Mouse (Mus musculus) kidney, embryonic 16.5 days (tissue): ENCODE results near the gene Anks1b. TPM values are rescaled to one million over a fixed set of nuclear protein-coding genes. Genes with fewer than 3 reads are reported as not detected.

Experiments used
- ATAC-seq: fragments of 200-750 bp; cut with Nextera tagmentation; 2 replicates; pipeline ENCODE4 v1.8.0; 2017; ENCODE audit warnings: moderate TSS enrichment; ENCODE audit not compliant: low FRiP score, low TSS enrichment
- H3K27ac ChIP-seq: fragments of 300-500 bp; sonication (generic); 2 replicates; pipeline ENCODE4 v1.5.1; 2014; ENCODE audit warnings: low read length
- H3K27me3 ChIP-seq: fragments of 300-500 bp; sonication (generic); 2 replicates; pipeline ENCODE4 v1.6.1; 2014; ENCODE audit warnings: low read length, control low read depth, mixed read lengths; ENCODE audit not compliant: insufficient read depth
- H3K36me3 ChIP-seq: fragments of 300-500 bp; sonication (generic); 2 replicates; pipeline ENCODE4 v1.6.1; 2014; ENCODE audit warnings: low read length, control low read depth, mixed read lengths; ENCODE audit not compliant: insufficient read depth
- H3K4me1 ChIP-seq: fragments of 300-500 bp; sonication (generic); 2 replicates; pipeline ENCODE4 v1.6.1; 2014; ENCODE audit warnings: low read length, control low read depth, mixed read lengths; ENCODE audit not compliant: insufficient read depth
- H3K4me2 ChIP-seq: fragments of 300-500 bp; sonication (generic); replicated peaks from 2 replicates; pipeline ENCODE4 v1.6.1; 2014; ENCODE audit warnings: low read depth, low read length
- H3K4me3 ChIP-seq: fragments of 300-500 bp; sonication (generic); 2 replicates; pipeline ENCODE4 v1.5.1; 2014; ENCODE audit warnings: mild to moderate bottlenecking, low read length
- H3K9ac ChIP-seq: fragments of 300-500 bp; sonication (generic); replicated peaks from 2 replicates; pipeline ENCODE4 v1.6.1; 2014; ENCODE audit warnings: low read length
- H3K9me3 ChIP-seq: fragments of 300-500 bp; sonication (generic); 2 replicates; pipeline ENCODE4 v1.6.1; 2016; ENCODE audit warnings: low read length, control low read depth
- WGBS: fragments of 180-500 bp; shearing (Covaris S2); extraction: QIAGEN DNeasy Blood & Tissue Kit; methylation state at CpG from one replicate; pipeline ENCODE4 v1.1.7; 2014; 5-methylcytosine and 5-hydroxymethylcytosine counted together
- polyA plus RNA-seq: library from polyadenylated mRNA; unstranded; fragments of >200 nt; fragmentation: Nextera tagmentation; extraction: Ambion mirVana; gene quantifications from 2 replicates; pipeline ENCODE4 v1.2.1, GENCODE M21; 2015

Anks1b gene
- polyA plus RNA-seq, 1 experiment from 2014 or later, result 2.2 TPM

GRCm38 (mm10) chr10:89868211-89868610, 5.1 kb upstream of the Anks1b start:
- no peak overlapping the region for H3K4me3 ChIP-seq
- H3K4me1 ChIP-seq, result peaks cover under 1% of the 10 kb centered on the region; the same call in 1 of the 2 replicates
- ATAC-seq, result no peak
- H3K27me3 ChIP-seq, result peaks cover 8% of the 10 kb centered on the region
- H3K27ac ChIP-seq, result no peak overlapping the region
- no peak overlapping the region for H3K9ac ChIP-seq
- no peak overlapping the region for H3K4me2 ChIP-seq
- H3K9me3 ChIP-seq, result no peaks in the 10 kb centered on the region
- 64% methylated on average over 4 of the region's 4 CpGs for WGBS
- no peaks in the 10 kb centered on the region for H3K36me3 ChIP-seq

GRCm38 (mm10) chr10:89868836-89869235, 4.5 kb upstream of the Anks1b start:
- Histone ChIP-seq H3K4me2 (no peak overlapping the region), H3K27ac (no peak overlapping the region), H3K9me3 (no peaks in the 10 kb centered on the region), H3K27me3 (peaks cover 11% of the 10 kb centered on the region), H3K4me1 (peaks cover 7% of the 10 kb centered on the region), H3K4me3 (no peak overlapping the region), H3K9ac (no peak overlapping the region), H3K36me3 (no peaks in the 10 kb centered on the region)
- 64% methylated on average over 3 of the region's 3 CpGs for WGBS
- ATAC-seq, result no peak

GRCm38 (mm10) chr10:89872501-89873145, 686 bp upstream of the Anks1b start:
- Histone ChIP-seq H3K9me3 (no peaks in the 10 kb centered on the region), H3K9ac (peak overlapping the region; percentile 50), H3K4me1 (peaks cover 10% of the 10 kb centered on the region), H3K27me3 (peaks cover 14% of the 10 kb centered on the region), H3K27ac (no peak overlapping the region), H3K4me3 (peak overlapping the region; percentile 67), H3K36me3 (no peaks in the 10 kb centered on the region), H3K4me2 (peak overlapping the region; percentile 97)
- ATAC-seq, result peak; percentile 84
- WGBS, result 1% methylated on average over 16 of the region's 56 CpGs

- no peak for ATAC-seq
- Histone ChIP-seq H3K27ac (no peak overlapping the region), H3K4me3 (peak overlapping the region; percentile 67), H3K27me3 (peaks cover 14% of the 10 kb centered on the region), H3K9me3 (no peaks in the 10 kb centered on the region), H3K4me1 (peaks cover 10% of the 10 kb centered on the region), H3K9ac (no peak overlapping the region), H3K36me3 (no peaks in the 10 kb centered on the region), H3K4me2 (peak overlapping the region; percentile 97)
- 10% methylated on average over 8 of the region's 8 CpGs for WGBS
Observed at GRCm38 (mm10) chr10:89874036-89874435, 727 bp downstream of the Anks1b start.

DNA sequence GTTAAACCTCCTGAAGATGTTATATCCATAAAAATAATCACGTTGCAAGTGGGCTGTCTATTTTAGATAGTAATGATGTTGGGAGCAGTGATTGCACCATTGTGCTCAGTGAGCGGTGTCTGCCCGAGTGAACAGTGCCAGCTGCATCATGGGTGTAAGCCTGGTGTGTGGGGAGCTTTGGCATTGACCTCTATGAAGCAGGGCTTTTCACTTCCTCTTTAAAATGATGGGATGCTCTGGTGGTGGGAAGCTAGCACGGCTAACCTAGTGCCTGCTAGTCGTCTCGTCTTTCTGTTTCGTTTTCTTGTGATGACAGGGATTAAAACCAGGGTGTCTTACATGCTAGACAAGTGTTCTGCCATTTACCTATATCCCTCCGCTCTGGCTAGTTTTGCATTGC, 10.3 kb downstream of the Anks1b start:
- Histone ChIP-seq H3K9ac (no peak overlapping the region), H3K27me3 (no peaks in the 10 kb centered on the region), H3K4me3 (no peak overlapping the region), H3K9me3 (no peaks in the 10 kb centered on the region), H3K4me1 (no peaks in the 10 kb centered on the region), H3K27ac (no peak overlapping the region), H3K36me3 (no peaks in the 10 kb centered on the region), H3K4me2 (no peak overlapping the region)
- WGBS, result 83% methylated on average over 8 of the region's 8 CpGs
- ATAC-seq, result no peak

- H3K27me3 ChIP-seq, result no peaks in the 10 kb centered on the region
- 0 out of 2 replicates have a peak, but pooled peaks cover 3% of the 10 kb centered on the region for H3K9me3 ChIP-seq
- H3K36me3 ChIP-seq, result no peaks in the 10 kb centered on the region
- H3K4me3 ChIP-seq, result no peak overlapping the region
- H3K4me2 ChIP-seq, result no peak overlapping the region
- no peaks in the 10 kb centered on the region for H3K4me1 ChIP-seq
- no peak overlapping the region for H3K27ac ChIP-seq
- WGBS, result 48% methylated on average over 7 of the region's 7 CpGs
- no peak overlapping the region for H3K9ac ChIP-seq
- ATAC-seq, result no peak
Observed at GRCm38 (mm10) chr10:89902720-89903337, 29.5 kb downstream of the Anks1b start.

DNA sequence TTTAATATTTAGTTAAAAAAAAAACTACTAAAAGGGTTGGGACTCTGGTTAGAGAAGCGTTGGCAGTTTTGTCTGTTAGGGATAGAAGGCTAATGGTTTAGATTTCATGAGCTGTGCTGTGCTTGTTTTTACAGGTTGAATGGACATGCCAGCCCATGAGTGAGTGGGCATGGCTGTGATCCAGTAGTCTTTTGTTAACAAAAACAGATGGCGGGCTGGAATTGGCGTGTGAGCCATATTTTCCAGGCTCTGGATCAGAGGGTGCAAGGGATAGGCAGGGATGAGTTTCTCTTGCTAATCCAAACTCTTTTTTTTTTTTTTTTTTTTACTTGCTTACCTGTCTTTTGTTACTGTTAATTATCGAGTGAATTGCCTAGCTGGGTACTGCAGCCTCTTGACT, 38.6 kb downstream of the Anks1b start:
- no peaks in the 10 kb centered on the region for H3K27me3 ChIP-seq
- WGBS, result 83% methylated on average over 4 of the region's 4 CpGs
- no peak for ATAC-seq

DNA sequence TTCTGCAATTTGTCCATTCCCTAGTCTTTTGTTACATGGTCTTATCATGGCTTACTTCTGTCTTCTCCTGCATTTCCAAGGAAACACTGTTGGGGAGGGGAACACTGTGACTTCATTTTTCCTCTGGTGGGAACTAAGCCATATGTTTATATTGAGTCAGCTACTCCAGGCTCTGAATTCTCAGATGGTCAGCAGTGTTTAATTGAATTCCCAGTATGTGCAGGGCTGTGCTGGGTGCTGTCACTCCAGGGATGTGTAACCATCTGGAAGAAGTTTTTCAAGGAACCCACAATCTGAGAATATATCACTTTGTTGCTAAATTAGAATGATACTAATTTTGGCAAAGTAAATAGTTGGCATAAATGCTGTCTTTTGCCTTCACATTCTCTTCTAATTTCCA, 39.9 kb downstream of the Anks1b start:
- no peaks in the 10 kb centered on the region for H3K36me3 ChIP-seq
- no peak overlapping the region for H3K4me3 ChIP-seq
- H3K4me1 ChIP-seq, result no peaks in the 10 kb centered on the region
- no peak for ATAC-seq
- no peaks in the 10 kb centered on the region for H3K9me3 ChIP-seq
- H3K9ac ChIP-seq, result no peak overlapping the region
- H3K27me3 ChIP-seq, result no peaks in the 10 kb centered on the region
- H3K4me2 ChIP-seq, result no peak overlapping the region
- no peak overlapping the region for H3K27ac ChIP-seq

More for the DNA sequence above, 38.6 kb downstream of the Anks1b start:
- Histone ChIP-seq H3K4me2 (no peak overlapping the region), H3K4me1 (no peaks in the 10 kb centered on the region), H3K9me3 (no peaks in the 10 kb centered on the region), H3K9ac (no peak overlapping the region), H3K4me3 (no peak overlapping the region), H3K27ac (no peak overlapping the region), H3K36me3 (no peaks in the 10 kb centered on the region)

DNA sequence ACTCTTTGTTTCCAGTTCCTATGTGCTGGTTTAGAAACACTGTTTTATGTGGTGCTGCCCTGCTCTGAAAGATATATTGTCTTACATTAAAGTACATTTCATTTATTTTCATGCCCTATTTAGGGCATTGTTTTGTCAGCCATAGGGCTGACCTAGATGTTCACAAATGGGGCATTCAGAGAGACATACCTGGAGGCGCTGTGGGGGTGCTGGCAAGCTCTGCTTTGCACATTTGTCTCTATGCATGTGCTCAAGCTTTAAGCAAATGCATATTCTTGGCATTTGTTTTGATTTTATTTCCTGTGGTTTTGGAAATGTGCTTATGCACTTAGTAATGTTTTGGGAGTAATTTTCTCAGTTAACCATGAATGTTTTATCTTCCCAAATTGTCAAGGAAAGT, 43.8 kb downstream of the Anks1b start:
- H3K9ac ChIP-seq, result no peak overlapping the region
- H3K27me3 ChIP-seq, result no peaks in the 10 kb centered on the region
- H3K36me3 ChIP-seq, result no peaks in the 10 kb centered on the region
- no peak overlapping the region for H3K4me2 ChIP-seq
- 86% methylated on average over 1 of the region's 1 CpGs for WGBS
- H3K4me3 ChIP-seq, result no peak overlapping the region
- no peak overlapping the region for H3K27ac ChIP-seq
- no peak for ATAC-seq
- no peaks in the 10 kb centered on the region for H3K4me1 ChIP-seq
- H3K9me3 ChIP-seq, result no peaks in the 10 kb centered on the region

- no peak overlapping the region for H3K4me2 ChIP-seq
- H3K4me1 ChIP-seq, result no peaks in the 10 kb centered on the region
- H3K9ac ChIP-seq, result no peak overlapping the region
- H3K27ac ChIP-seq, result no peak overlapping the region
- no peaks in the 10 kb centered on the region for H3K36me3 ChIP-seq
- H3K27me3 ChIP-seq, result no peaks in the 10 kb centered on the region
- WGBS, result 80% methylated on average over 4 of the region's 4 CpGs
- ATAC-seq, result no peak
- no peak overlapping the region for H3K4me3 ChIP-seq
- peaks cover 9% of the 10 kb centered on the region for H3K9me3 ChIP-seq
Observed at GRCm38 (mm10) chr10:89921965-89922364, 48.7 kb downstream of the Anks1b start.
